Mouse (Mus musculus) colon, adult 2 months (tissue): ENCODE data around the gene Efcab3. TPM values are rescaled to one million over a fixed set of nuclear protein-coding genes. Genes with fewer than 3 reads are reported as not detected.

Experiments
- polyA plus RNA-seq: library from polyadenylated mRNA; depleted of rRNA; stranded (reverse); fragments of >200 nt; gene quantifications from 2 replicates; pipeline ENCODE4 v1.2.3, GENCODE M21; 2012; rRNA removed

Efcab3 gene
- not detected in 2 replicates for polyA plus RNA-seq

DNA sequence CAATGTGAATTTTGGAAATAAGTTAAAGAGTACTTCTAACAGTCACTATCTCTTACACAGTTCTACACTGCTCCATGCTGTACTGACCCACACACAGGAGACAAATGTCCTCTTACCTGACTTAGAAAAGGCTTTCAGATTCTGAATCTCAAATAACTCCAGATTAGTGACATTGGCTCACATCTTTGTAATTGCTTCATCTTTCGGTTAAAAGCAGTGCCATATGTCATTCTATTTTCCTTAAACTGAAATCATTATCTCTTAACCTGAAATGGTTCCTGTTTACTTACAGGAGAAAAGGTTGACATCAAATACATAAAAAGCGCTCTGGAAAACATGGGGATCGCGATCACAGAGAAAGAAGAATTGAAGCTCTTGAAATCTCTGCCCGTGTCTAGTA, at the start of gene Efcab3:
Efcab3 (plus strand) TSS at position 301 of the 400 bp plus-strand sequence.

DNA sequence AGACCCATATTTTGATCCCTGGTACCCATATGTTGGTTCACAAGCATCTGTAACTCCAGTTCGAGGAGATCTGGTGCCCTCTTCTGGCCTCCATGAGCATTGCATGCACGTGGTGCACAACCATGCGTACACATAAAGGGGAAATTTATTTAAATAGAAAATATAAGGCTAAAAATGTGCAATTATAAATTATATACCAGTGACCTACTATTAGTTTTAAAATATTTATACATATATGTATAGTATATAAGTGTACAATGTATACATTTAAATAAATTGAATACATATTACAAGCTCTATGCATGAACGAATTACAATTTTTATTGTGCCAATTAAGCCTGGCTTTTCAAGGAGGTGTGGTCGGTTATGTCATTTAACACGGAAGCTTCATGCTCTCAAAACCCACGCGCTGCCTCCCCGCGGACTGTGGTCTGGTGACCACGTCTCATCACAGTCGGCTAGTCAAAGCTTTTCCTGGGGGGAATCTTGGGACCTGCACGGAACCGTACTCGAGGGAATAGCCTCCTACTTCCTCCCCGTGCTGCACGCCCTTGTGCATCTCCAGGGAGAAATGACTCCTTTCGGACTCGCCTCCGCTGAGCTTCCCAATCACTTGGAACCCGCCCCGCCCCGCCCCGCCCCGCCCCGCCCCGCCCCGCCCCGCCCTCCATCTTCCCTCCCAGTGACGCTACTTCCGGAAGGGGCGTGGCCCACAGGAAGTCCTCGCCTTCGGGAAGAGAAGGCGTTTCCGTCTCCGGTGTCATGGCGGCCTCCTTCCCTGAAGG, 62.5 kb downstream of the Efcab3 start, which contains the start of gene Mettl2:
Mettl2 (plus strand) TSS at position 691 of the 785 bp plus-strand sequence.

DNA sequence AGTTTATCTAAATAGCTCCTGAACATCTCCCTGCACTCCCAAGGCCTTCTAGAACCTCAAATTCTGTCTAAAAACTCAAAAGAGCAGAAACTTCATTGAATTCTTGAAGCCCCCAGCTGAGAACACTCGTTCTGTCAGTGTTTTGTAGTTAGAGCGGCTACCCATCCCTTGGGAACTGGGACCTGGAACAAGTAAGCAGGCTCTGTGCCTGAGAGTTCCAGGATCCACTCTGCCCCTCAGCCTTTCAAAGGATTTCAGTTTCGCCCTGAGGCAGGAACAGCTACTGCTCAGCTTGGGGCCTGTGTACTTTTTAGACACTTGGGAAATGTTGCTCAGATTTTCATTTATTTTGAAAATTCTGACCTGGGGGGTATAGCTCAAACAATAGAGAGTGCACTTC, 83.2 kb downstream of the Efcab3 start, which contains the start of gene Gm10842:
Gm10842 (plus strand) TSS at position 301 of the 400 bp plus-strand sequence.

Other genes starting within 250 kb of the Efcab3 start
- 7.6 and 8.5 TPM in 2 replicates for gene Mettl2, start 62.8 kb downstream of the Efcab3 start, polyA plus RNA-seq
- not detected in 2 replicates for gene Gm10842, start 83.3 kb downstream of the Efcab3 start, polyA plus RNA-seq
- 5.9 and 8.0 TPM in 2 replicates for gene Tlk2, start 115.2 kb downstream of the Efcab3 start, polyA plus RNA-seq
- gene Mrc2, start 229.1 kb downstream of the Efcab3 start, polyA plus RNA-seq: 14.0 and 14.9 TPM in 2 replicates